Mouse (Mus musculus): ENCODE data around the gene Nob1.

Gene Nob1

GRCm38 (mm10) chr8:107435962-107436831, 11.3 kb upstream of the Nob1 start, which contains the start of gene Wwp2:
Gene Wwp2, plus strand, starts transcription at chr8:107436365.
- DNase-seq (ENCODE audit: low spot score): peak; percentile 56

DNA sequence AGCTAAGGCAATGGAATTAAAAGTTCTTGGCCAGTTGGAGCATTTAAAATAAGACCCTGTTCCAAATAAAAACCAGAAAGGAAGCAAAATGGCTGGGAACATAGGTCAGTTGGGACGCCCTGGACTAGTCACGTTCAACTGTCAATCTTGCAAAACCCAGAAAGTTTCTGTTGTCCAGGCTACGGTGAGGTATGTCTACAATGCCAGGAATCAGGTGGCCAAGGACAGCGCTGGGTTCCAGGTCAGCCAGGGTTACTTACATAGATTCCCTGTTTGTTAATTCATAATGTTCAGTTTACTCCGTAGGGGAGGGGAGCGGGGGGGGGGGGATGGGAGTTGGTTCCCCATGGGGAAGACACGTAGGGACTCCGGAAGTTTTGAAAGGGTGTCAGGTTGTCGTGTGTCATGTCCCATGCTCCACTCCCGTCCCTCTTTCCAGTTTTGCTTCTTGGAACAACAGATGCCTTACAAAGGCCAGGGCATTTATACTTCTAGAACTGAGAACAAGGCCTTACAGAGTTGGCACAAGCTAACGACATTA, 10.6 kb upstream of the Nob1 start:
- no peak for DNase-seq (ENCODE audit: low spot score)

DNA sequence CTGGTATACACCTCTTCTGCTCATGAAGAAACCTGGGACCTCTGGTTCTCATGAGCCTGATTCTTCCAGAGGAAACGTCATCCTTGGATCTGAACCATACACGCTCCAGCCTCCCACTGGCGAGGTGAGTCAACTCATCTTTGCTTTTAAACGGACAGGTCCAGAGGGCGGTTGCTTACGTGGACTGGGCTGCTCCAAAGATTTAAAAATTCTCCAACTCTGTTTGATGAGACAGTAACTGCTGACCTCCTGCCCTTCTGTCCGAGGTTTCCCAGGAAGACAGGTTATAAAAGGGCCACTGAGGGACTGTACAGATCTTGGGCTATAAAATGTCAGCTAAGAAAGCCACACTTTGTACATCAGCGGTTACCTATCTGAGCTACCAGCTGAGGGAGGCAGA, 6.0 kb upstream of the Nob1 start:
- DNase-seq (ENCODE audit: low spot score): no peak

DNA sequence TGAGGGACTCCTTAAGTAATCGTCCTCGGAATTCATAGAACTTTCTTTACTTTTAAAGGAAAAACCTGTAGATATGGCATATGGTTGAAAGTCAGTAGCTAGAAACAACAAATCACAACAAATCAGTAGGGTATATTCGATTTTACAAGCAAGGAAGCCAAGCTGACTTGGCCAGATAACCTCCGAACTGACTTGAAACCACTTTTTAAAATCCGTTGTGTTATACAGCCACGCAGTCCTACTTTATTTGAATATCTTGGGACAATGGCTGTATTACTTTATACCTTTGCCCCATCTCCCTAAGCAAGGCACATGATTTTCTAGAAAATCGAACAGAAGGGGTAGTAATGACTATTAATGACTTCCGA, 363 bp upstream of the Nob1 start:
- DNase-seq (ENCODE audit: low spot score): no peak

- DNase-seq (ENCODE audit: low spot score): no peak
These were observed 675 bp downstream of the Nob1 start for GRCm38 (mm10) chr8:107424176-107424575.

- no peak for DNase-seq (ENCODE audit: low spot score)
These were observed 7.8 kb downstream of the Nob1 start for GRCm38 (mm10) chr8:107417001-107417400.

DNA sequence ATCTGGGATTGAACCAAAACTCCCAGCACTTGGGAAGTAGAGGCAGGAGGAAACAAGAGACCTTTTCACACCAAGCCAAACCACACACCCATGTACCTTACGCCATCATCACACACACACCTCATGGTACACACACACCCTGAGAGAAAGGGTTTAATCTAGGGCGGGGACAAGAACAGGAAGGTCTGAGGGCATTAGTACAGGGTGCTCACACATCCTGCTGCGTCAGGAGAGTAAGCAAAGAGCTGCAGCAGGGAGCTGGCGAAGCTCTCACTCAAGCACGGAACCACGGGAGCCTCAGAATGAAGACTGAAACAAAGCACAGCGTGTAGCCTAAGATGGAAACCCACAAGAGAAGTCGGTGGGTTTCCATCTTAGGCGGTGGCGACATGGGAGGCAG, 11.0 kb downstream of the Nob1 start:
- DNase-seq (ENCODE audit: low spot score): no peak

- DNase-seq (ENCODE audit: low spot score): no peak
These were observed 12.3 kb downstream of the Nob1 start for GRCm38 (mm10) chr8:107412552-107412951.

GRCm38 (mm10) chr8:107411391-107411790, 13.5 kb downstream of the Nob1 start:
- no peak for DNase-seq (ENCODE audit: low spot score)

- no peak for DNase-seq (ENCODE audit: low spot score)
These were observed 18.9 kb downstream of the Nob1 start for GRCm38 (mm10) chr8:107405935-107406334.

- DNase-seq (ENCODE audit: low spot score): no peak
These were observed 20.8 kb downstream of the Nob1 start for GRCm38 (mm10) chr8:107404057-107404456.

GRCm38 (mm10) chr8:107403038-107403781, 21.6 kb downstream of the Nob1 start, which contains the start of gene Nqo1:
Gene Nqo1, minus strand, starts transcription at chr8:107403206.
- peak; percentile 44 for DNase-seq (ENCODE audit: low spot score)

GRCm38 (mm10) chr8:107401866-107402265, 23.0 kb downstream of the Nob1 start:
- no peak for DNase-seq (ENCODE audit: low spot score)

GRCm38 (mm10) chr8:107399495-107399894, 25.4 kb downstream of the Nob1 start:
- no peak for DNase-seq (ENCODE audit: low spot score)

- no peak for DNase-seq (ENCODE audit: low spot score)
These were observed 27.2 kb downstream of the Nob1 start for GRCm38 (mm10) chr8:107397665-107398064.

- DNase-seq (ENCODE audit: low spot score): no peak
These were observed 28.7 kb downstream of the Nob1 start for GRCm38 (mm10) chr8:107396106-107396670.

- DNase-seq (ENCODE audit: low spot score): no peak
These were observed 29.5 kb downstream of the Nob1 start for GRCm38 (mm10) chr8:107395397-107395796.

- DNase-seq (ENCODE audit: low spot score): no peak
These were observed 33.7 kb downstream of the Nob1 start for GRCm38 (mm10) chr8:107391136-107391516.

DNA sequence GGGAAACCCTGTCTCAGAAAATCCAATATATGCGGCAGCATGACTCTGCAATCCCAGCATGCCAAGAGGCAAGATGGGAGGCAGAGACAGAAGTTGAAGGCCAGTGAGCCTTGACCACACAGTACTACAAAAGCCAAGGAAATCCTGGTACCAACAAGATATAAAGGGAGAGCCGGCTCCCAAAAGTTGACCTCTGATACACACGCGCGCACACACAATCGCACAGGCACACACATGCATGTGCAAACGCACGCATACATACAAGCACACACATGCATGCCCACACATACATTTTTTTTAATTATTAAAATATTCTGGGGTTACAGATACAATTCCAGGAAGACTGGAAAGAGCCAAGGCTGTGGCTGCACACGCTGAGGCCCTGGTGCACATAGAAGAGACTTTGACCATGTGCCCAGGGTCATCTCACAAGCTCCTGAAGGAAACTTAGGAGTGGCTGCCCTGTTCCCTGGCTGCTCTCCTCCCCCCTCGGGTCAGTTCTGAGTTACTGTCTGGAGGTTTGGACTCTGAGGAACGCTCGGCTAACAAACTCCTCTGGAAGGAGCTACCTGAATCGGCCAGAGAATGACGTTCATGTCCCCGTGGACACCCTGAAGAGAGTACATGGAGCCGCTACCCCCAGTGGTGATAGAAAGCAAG, 34.2 kb downstream of the Nob1 start:
- no peak for DNase-seq (ENCODE audit: low spot score)

- peak; percentile 41 for DNase-seq (ENCODE audit: low spot score)
These were observed 35.3 kb downstream of the Nob1 start for GRCm38 (mm10) chr8:107389557-107389956.

GRCm38 (mm10) chr8:107387861-107388260, 37.0 kb downstream of the Nob1 start:
- DNase-seq (ENCODE audit: low spot score): no peak

DNA sequence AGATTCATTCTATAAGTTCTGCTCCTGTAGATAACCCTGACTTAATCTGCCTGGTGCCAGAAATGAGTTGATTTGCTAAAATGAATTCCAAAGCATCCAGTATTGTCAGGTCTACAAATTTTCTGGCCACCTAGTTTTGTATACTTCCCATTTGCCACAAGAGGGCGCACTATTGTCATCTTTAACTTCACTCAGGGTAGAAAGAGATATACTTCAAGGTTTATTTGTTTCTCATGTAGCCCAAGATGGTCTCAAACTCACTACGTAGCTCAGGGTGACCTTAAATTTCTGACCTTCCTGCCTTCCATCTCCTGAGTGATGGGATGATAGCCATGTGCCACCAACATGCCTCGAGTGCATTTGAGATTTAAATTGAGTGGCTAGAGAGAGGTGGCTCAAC, 38.2 kb downstream of the Nob1 start:
- no peak for DNase-seq (ENCODE audit: low spot score)
